Mouse (Mus musculus): Measurements from ENCODE around the gene Cfap57. TPM values are rescaled to one million over a fixed set of nuclear protein-coding genes. Genes with fewer than 3 reads are reported as not detected.

The Cfap57 gene
- 0.10 TPM in 2 replicates for polyA plus RNA-seq (2015; fragmentation: Nextera tagmentation; extraction: Ambion mirVana)

GRCm38 (mm10) chr4:118620279-118620966 lies at the start of gene Cfap57, which contains the start of gene Ebna1bp2:
Cfap57 (minus strand) TSS chr4:118620777.
Ebna1bp2 (plus strand) TSS chr4:118620799.

GRCm38 (mm10) chr4:118658652-118659051 lies 38.1 kb upstream of the Cfap57 start, which contains the start of gene Olfr62:
Olfr62 (plus strand) TSS chr4:118658952.

GRCm38 (mm10) chr4:118543592-118544260 lies 76.9 kb downstream of the Cfap57 start, which contains the start of gene Tmem125:
Tmem125 (minus strand) TSS chr4:118544044.

GRCm38 (mm10) chr4:118526408-118527334 lies 93.9 kb downstream of the Cfap57 start, which contains the start of gene 2610528J11Rik:
2610528J11Rik (plus strand) TSS chr4:118526999.

Other genes with a start within 250 kb of the Cfap57 start
- gene Szt2, start 211.5 kb downstream of the Cfap57 start, polyA plus RNA-seq (2015; fragmentation: Nextera tagmentation; extraction: Ambion mirVana): 2.3 and 2.5 TPM in 2 replicates
- 82.0 and 86.7 TPM in 2 replicates for gene Med8, start 211.4 kb downstream of the Cfap57 start, polyA plus RNA-seq (2015; fragmentation: Nextera tagmentation; extraction: Ambion mirVana)
- gene Elovl1, start 192.7 kb downstream of the Cfap57 start, polyA plus RNA-seq (2015; fragmentation: Nextera tagmentation; extraction: Ambion mirVana): 186 and 209 TPM in 2 replicates
- 39.6 and 50.2 TPM in 2 replicates for gene Cdc20, start 183.4 kb downstream of the Cfap57 start, polyA plus RNA-seq (2015; fragmentation: Nextera tagmentation; extraction: Ambion mirVana)
- gene Mpl, start 163.3 kb downstream of the Cfap57 start, polyA plus RNA-seq (2015; fragmentation: Nextera tagmentation; extraction: Ambion mirVana): 0.18 and 0.82 TPM in 2 replicates
- gene Tie1, start 130.7 kb downstream of the Cfap57 start, polyA plus RNA-seq (2015; fragmentation: Nextera tagmentation; extraction: Ambion mirVana): 10.6 and 11.9 TPM in 2 replicates
- 11.9 and 12.9 TPM in 2 replicates for gene 2610528J11Rik, start 93.8 kb downstream of the Cfap57 start, polyA plus RNA-seq (2015; fragmentation: Nextera tagmentation; extraction: Ambion mirVana)
- 16.7 and 17.9 TPM in 2 replicates for gene Tmem125, start 76.7 kb downstream of the Cfap57 start, polyA plus RNA-seq (2015; fragmentation: Nextera tagmentation; extraction: Ambion mirVana)
- gene Ebna1bp2, start within 50 bp of the Cfap57 start, polyA plus RNA-seq (2015; fragmentation: Nextera tagmentation; extraction: Ambion mirVana): 103 and 114 TPM in 2 replicates
- not detected in 2 replicates for gene Olfr62, start 38.2 kb upstream of the Cfap57 start, polyA plus RNA-seq (2015; fragmentation: Nextera tagmentation; extraction: Ambion mirVana)
- gene Olfr1342, start 72.0 kb upstream of the Cfap57 start, polyA plus RNA-seq (2015; fragmentation: Nextera tagmentation; extraction: Ambion mirVana): not detected in 2 replicates
- not detected in 2 replicates for gene Olfr1341, start 82.7 kb upstream of the Cfap57 start, polyA plus RNA-seq (2015; fragmentation: Nextera tagmentation; extraction: Ambion mirVana)
- gene Olfr1340, start 99.4 kb upstream of the Cfap57 start, polyA plus RNA-seq (2015; fragmentation: Nextera tagmentation; extraction: Ambion mirVana): not detected in 2 replicates
- not detected in 2 replicates for gene Olfr1339, start 111.4 kb upstream of the Cfap57 start, polyA plus RNA-seq (2015; fragmentation: Nextera tagmentation; extraction: Ambion mirVana)
- gene Olfr1338, start 138.0 kb upstream of the Cfap57 start, polyA plus RNA-seq (2015; fragmentation: Nextera tagmentation; extraction: Ambion mirVana): not detected in 2 replicates
- not detected in 2 replicates for gene Olfr1337, start 161.8 kb upstream of the Cfap57 start, polyA plus RNA-seq (2015; fragmentation: Nextera tagmentation; extraction: Ambion mirVana)
- not detected in 2 replicates for gene Olfr1335, start 189.2 kb upstream of the Cfap57 start, polyA plus RNA-seq (2015; fragmentation: Nextera tagmentation; extraction: Ambion mirVana)
- not detected in 2 replicates for gene Olfr1333, start 215.5 kb upstream of the Cfap57 start, polyA plus RNA-seq (2015; fragmentation: Nextera tagmentation; extraction: Ambion mirVana)
- gene Olfr1331, start 243.9 kb upstream of the Cfap57 start, polyA plus RNA-seq (2015; fragmentation: Nextera tagmentation; extraction: Ambion mirVana): not detected in 2 replicates